Mouse (Mus musculus): ENCODE results near the gene Fignl1. TPM values are rescaled to one million over a fixed set of nuclear protein-coding genes. Genes with fewer than 3 reads are reported as not detected.
A peak's percentile ranks its signal among the peaks of the same experiment; 100 is the strongest.

Gene Fignl1
- 107 and 133 TPM in 2 replicates for polyA plus RNA-seq (2015; fragmentation: Nextera tagmentation; extraction: Ambion mirVana)

DNA sequence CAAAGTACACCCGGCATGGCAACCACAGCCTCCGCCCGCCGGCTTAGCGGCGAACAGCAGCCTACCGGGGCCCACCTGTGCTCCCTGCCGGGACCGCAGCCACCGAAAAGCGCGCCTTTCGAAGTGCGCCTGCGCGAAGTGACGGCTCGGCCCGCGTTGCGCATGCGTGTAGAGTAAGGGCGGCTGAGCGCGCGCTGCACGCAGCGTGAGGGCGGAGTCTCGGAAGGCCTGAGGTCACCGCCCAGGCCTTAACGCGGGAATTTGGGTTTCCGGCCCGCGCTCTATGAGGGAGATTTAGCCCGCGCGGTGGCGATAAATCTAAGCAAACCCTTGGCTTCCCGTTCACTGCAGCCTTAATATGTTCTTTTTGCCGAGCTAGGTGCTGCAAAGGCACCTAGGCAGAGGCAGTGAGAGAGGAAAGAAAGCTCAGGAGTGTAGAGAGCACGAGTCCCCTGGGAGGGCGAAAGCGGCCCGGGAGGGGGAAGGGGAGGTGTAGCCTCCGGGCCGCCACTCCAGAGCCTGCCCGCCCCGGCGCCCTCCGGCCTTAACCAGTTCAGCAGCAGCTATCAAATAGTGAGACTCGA, at the start of gene Fignl1:
Gene Fignl1, minus strand, starts transcription at position 143 of the 584 bp plus-strand sequence.
- DNase-seq (peak; percentile 96), ATAC-seq (ENCODE audit: low read depth) (peak; percentile 94)
- under 1% methylated on average over 53 of the region's 53 CpGs for WGBS (ENCODE audit: insufficient replicate concordance)
- peak within 1 kb of the TSS; percentile 93 for H3K9ac ChIP-seq
- H3K4me3 ChIP-seq (replicated peaks): peak within 1 kb of the TSS; percentile 85
- H3K9me3 ChIP-seq (replicated peaks): no peaks in the 10 kb centered on the region
- H3K27ac ChIP-seq: peak within 1 kb of the TSS; percentile 94
- no peaks in the 10 kb centered on the region for H3K27me3 ChIP-seq
- H3K36me3 ChIP-seq: peaks cover 26% of the 10 kb centered on the region
- peak within 1 kb of the TSS; percentile 88 for H3K4me2 ChIP-seq
- peaks cover 73% of the 10 kb centered on the region for H3K4me1 ChIP-seq (replicated peaks)

DNA sequence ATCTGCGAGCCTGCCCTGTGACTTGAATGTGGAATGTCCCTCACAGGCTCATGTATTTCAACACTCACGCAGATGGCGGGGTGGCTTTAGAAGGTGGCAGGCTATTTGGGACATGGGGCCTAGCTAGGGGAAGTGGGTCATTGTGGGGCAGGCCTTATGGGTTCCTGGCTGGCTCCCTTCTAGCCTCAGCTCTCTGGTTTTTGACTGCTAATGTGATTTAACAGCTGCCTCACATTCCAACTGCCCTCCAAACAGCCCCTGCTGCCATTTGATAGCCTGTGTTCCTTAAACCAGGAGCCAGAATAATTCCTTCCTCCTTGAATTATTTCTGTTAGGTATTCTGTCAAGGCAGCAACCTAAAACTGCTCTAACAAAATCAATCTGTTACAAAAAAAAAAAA, 48.2 kb upstream of the Fignl1 start:
- Histone ChIP-seq H3K27ac (no peak overlapping the region), H3K4me1 (replicated peaks) (no peaks in the 10 kb centered on the region), H3K9ac (no peak overlapping the region), H3K27me3 (no peaks in the 10 kb centered on the region), H3K36me3 (no peaks in the 10 kb centered on the region), H3K4me2 (no peak overlapping the region), H3K9me3 (replicated peaks) (no peaks in the 10 kb centered on the region), H3K4me3 (replicated peaks) (no peak overlapping the region)
- ATAC-seq (ENCODE audit: low read depth): no peak
- WGBS (ENCODE audit: insufficient replicate concordance): 91% methylated on average over 3 of the region's 3 CpGs
- no peak for DNase-seq

DNA sequence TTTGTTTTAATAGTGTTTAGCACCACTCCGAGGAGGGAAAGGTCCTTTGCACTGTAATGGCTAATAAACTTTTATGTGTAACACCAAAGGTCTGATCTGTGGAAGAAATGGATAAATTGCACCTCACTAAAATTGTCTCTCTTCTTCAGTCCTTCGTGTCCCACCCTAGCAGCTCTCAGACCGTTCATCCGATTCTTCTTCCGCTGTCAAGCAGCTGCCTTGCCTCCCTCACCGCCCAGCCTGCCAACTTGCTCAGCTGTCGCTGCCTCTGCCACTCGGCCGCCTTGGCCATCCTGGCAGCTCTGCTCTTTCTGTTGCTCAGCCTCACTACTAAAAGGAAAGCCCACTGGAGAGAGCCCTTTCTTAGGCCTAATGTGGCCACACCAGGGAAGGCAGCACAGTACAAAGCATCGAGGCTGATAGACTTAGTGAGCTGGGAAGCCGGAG, 46.9 kb upstream of the Fignl1 start:
- peaks cover 8% of the 10 kb centered on the region for H3K4me1 ChIP-seq (replicated peaks)
- H3K9me3 ChIP-seq (replicated peaks): no peaks in the 10 kb centered on the region
- no peak overlapping the region for H3K4me3 ChIP-seq (replicated peaks)
- WGBS (ENCODE audit: insufficient replicate concordance): 81% methylated on average over 11 of the region's 11 CpGs
- H3K27ac ChIP-seq: no peak overlapping the region
- H3K36me3 ChIP-seq: no peaks in the 10 kb centered on the region
- no peak overlapping the region for H3K4me2 ChIP-seq
- DNase-seq: no peak
- H3K9ac ChIP-seq: no peak overlapping the region
- no peak for ATAC-seq (ENCODE audit: low read depth)
- H3K27me3 ChIP-seq: no peaks in the 10 kb centered on the region

DNA sequence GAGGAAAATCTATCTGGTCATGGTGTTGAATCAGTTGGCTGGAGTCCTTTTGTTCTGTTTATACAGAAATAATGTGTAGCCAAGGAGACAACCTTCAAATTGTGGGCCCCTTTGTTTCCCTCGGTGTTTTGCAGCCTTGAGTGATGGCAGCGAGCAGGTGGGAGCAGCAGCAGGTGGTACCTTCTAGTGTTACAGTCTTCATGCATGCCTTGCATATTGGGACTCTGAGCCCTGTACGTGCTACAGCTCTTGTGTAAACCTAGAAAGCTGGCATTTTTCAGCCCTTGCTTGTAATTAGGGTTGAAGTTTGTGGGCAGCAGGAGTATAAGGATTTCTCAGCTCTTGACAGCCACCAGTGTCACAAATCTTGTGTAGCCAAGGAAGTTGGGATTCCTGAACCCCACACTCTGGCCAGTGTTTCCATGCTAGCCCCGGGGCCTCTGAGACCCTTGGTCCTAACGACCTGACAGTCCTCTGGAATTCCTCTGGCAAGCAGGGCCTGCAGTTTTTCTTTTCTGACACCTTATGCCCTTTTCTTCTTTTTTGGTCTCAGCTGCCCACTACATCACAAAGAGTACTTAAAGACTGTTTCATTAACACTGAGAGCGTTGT, 46.4 kb upstream of the Fignl1 start:
- no peaks in the 10 kb centered on the region for H3K36me3 ChIP-seq
- ATAC-seq (ENCODE audit: low read depth) (no peak), DNase-seq (no peak)
- peaks cover 13% of the 10 kb centered on the region for H3K4me1 ChIP-seq (replicated peaks)
- H3K4me3 ChIP-seq (replicated peaks): no peak overlapping the region
- no peak overlapping the region for H3K4me2 ChIP-seq
- H3K9me3 ChIP-seq (replicated peaks): no peaks in the 10 kb centered on the region
- H3K27ac ChIP-seq: no peak overlapping the region
- 73% methylated on average over 6 of the region's 6 CpGs for WGBS (ENCODE audit: insufficient replicate concordance)
- no peaks in the 10 kb centered on the region for H3K27me3 ChIP-seq
- no peak overlapping the region for H3K9ac ChIP-seq

DNA sequence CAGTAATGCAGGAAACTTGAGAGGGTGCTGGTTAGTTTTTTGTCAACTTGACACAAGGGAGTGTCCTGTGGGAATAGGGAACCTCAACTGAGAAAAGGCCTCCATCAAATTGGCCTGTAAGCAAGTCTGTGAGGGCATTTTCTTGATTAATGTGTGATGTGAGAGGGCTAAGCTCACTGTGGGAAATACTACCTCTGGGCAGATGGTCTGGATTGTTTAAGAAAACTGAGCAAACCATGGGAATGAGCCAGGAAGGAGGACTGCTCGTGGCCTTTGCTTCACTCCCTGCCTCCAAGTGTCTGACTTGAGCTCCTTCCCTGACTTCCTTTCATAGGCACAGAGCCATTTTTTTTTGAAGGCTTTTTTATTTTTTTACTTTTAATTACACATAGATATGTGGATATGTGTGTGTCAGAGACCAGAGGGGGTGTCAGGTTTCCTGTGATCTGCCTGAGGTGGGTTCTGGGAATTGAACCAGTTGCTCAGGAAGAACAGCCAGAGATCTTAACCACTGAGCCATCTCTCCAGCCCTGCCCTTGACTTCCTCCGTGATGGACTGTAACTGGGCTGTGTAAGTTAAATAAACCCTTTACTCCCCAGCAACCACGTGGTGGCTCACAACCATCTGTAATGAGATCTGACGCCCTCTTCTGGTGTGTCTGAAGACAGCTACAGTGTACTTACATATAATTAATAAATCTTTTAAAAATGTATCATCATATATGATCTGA, 45.1 kb upstream of the Fignl1 start:
- H3K27ac ChIP-seq: no peak overlapping the region
- no peaks in the 10 kb centered on the region for H3K36me3 ChIP-seq
- no peak overlapping the region for H3K4me2 ChIP-seq
- H3K4me1 ChIP-seq (replicated peaks): peaks cover 21% of the 10 kb centered on the region
- 28% methylated on average over 4 of the region's 4 CpGs for WGBS (ENCODE audit: insufficient replicate concordance)
- H3K27me3 ChIP-seq: no peaks in the 10 kb centered on the region
- ATAC-seq (ENCODE audit: low read depth): no peak
- H3K4me3 ChIP-seq (replicated peaks): no peak overlapping the region
- H3K9ac ChIP-seq: no peak overlapping the region
- no peak for DNase-seq
- no peaks in the 10 kb centered on the region for H3K9me3 ChIP-seq (replicated peaks)

DNA sequence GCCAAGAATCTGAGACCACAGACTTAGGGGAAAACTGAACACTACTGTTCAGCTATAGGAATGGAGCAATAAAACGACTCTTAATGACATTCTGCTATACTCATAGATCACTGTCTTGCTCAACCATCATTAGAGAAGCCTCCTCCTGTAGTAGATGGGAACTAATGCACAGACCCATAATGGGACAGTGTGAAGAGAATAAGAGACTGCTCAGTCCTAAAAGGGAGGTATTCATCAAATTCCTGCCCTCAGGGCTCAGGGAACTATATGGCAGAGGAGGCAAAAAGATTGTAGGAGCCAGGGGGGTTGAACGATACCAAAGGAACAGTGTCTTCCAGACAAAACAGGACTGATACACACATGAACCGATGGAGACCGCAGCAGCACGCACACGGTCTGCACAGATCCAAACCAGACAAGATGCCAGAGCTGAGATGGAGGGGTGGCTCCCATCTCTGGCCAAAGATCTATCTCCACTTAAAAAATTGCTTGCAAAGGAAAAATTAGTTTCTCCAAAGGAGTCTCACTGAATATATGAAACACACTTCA, 43.3 kb upstream of the Fignl1 start:
- H3K27ac ChIP-seq: peak overlapping the region; percentile 27; the same call in 1 of the 2 replicates
- no peaks in the 10 kb centered on the region for H3K27me3 ChIP-seq
- H3K9ac ChIP-seq: no peak overlapping the region
- no peaks in the 10 kb centered on the region for H3K9me3 ChIP-seq (replicated peaks)
- no peaks in the 10 kb centered on the region for H3K36me3 ChIP-seq
- WGBS (ENCODE audit: insufficient replicate concordance): 77% methylated on average over 6 of the region's 6 CpGs
- H3K4me2 ChIP-seq: no peak overlapping the region
- ATAC-seq (ENCODE audit: low read depth) (no peak), DNase-seq (no peak)
- H3K4me1 ChIP-seq (replicated peaks): peaks cover 24% of the 10 kb centered on the region
- H3K4me3 ChIP-seq (replicated peaks): no peak overlapping the region

DNA sequence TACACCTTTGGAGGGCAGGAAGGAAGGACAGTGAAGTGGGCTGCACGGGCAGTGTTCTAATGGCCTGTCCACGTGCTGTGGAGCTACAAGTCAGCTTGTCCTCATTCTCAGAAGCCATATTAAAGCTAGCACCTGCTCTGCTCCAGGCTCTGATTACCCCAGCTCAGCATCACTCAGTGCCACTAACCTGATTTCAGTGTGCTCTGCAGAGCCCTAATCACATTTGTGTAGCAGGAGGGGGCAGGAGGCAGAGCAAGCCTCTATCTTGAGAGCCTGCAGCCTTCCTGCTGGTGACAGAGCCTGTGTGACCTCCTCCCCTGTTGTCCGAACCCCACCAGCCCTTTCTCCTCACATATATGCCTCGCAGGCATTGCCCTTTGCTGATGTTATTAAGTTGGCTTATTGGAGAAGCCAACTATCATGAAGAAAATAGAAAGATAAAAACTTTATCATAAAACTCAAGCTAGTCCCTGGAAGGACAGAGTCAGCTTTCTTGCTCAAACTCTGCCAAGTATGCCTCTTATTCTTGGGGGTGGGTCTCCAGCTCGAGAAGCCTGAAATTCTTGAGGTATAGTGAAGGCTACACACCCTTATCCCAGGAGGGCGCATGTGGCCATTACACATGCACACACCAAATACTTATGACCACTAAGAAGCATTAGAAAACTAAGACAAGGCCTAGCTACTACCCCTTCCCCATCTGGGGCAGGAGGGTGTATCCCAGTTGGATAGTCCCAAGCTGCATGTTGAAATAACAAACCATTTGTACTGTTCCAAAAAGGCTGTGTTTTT, 41.9 kb upstream of the Fignl1 start:
- ATAC-seq (ENCODE audit: low read depth) (peak; percentile 52), DNase-seq (no peak)
- Histone ChIP-seq H3K27ac (0 out of 2 replicates have a peak overlapping the region, but pooled peaks have one; percentile 39), H3K4me2 (no peak overlapping the region), H3K9ac (no peak overlapping the region), H3K9me3 (replicated peaks) (no peaks in the 10 kb centered on the region), H3K4me3 (replicated peaks) (no peak overlapping the region), H3K36me3 (no peaks in the 10 kb centered on the region), H3K4me1 (replicated peaks) (peaks cover 24% of the 10 kb centered on the region), H3K27me3 (no peaks in the 10 kb centered on the region)
- WGBS (ENCODE audit: insufficient replicate concordance): 48% methylated on average over 6 of the region's 6 CpGs

DNA sequence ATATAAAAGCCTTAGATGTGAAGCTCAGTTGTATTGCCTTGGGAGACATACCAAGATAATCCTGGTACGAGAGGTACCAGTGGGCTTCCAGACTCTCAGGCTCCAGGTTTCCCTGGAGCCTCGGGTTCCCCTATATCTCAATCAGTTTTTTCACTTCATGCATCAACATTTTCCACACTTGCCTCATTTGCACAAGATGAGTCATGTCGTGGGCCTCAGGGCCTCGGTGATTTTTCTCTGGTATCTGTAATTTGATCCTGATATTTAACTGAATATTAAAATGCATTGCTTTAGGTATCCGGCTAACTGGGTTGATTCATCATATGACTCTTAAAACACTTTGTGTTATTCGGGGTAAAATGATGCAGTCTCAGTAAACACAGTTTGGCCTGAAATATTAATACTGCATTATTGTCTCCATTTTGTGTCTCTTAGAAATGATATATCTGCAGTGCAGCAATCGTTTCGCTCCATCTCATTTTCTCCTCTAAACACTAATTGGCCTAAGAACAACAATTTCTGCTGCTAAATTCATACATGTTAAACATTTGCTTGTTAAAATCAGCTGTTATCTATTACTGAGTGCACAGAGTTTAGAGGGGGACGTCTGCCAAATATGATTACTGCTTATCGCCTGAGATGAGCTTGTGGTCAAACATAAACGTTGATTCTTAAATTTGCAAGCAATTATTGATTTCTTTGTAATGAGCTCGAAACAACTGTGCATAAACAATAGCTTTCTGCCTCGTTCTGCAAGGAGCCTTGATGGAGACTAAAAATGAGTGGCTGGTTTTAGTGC, 41.0 kb upstream of the Fignl1 start:
- H3K27me3 ChIP-seq: peaks cover 4% of the 10 kb centered on the region; the same call in 1 of the 2 replicates
- DNase-seq: no peak
- peaks cover 25% of the 10 kb centered on the region for H3K4me1 ChIP-seq (replicated peaks)
- ATAC-seq (ENCODE audit: low read depth): no peak
- H3K36me3 ChIP-seq: no peaks in the 10 kb centered on the region
- H3K27ac ChIP-seq: no peak overlapping the region
- WGBS (ENCODE audit: insufficient replicate concordance): 49% methylated on average over 13 of the region's 13 CpGs
- no peak overlapping the region for H3K4me3 ChIP-seq (replicated peaks)
- H3K9ac ChIP-seq: no peak overlapping the region
- H3K4me2 ChIP-seq: no peak overlapping the region
- H3K9me3 ChIP-seq (replicated peaks): no peaks in the 10 kb centered on the region

DNA sequence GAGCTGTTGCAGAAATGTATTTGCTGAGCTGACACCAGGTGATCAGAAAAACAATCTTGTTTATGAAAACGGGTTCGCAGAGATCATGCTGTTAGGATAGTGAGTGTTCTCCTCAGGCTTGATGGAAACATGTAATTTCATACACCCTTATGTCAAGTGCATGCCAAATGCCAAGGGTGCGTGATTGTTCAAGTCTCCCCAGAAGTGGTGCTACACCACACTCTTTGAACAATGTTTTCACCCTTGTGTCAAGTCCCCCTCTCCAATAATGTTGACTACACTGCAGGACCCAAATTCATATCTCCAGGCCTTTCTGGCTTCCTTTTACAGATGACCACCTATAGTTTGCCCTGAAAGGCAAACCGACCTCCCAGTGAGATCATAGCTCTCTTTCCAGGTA, 39.7 kb upstream of the Fignl1 start:
- Histone ChIP-seq H3K9me3 (replicated peaks) (no peaks in the 10 kb centered on the region), H3K36me3 (no peaks in the 10 kb centered on the region), H3K4me1 (replicated peaks) (peaks cover 38% of the 10 kb centered on the region), H3K4me2 (no peak overlapping the region), H3K9ac (no peak overlapping the region), H3K27ac (no peak overlapping the region), H3K27me3 (peaks cover 10% of the 10 kb centered on the region; the same call in 1 of the 2 replicates), H3K4me3 (replicated peaks) (no peak overlapping the region)
- DNase-seq (no peak), ATAC-seq (ENCODE audit: low read depth) (no peak)
- 75% methylated on average over 4 of the region's 4 CpGs for WGBS (ENCODE audit: insufficient replicate concordance)

DNA sequence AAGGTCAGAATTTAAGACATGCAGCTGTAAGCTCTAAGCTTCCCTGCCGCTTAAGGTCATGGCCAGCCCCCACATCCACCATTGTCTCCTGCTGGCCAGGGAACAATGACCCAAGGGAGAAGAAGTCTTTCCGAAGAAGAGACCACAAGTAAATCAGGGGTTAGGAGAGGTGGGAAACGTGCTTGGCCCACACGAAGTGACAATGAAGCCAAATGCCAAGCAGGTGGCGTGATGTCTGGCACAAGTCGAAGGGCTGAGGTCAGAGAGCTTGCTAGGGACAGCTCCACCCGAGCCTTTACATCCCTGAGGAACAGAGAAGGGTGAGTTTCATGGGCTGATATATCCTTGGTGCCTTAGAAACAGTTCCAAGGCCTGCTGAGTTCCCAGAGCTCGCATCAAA, 36.3 kb upstream of the Fignl1 start:
- no peaks in the 10 kb centered on the region for H3K9me3 ChIP-seq (replicated peaks)
- 0 out of 2 replicates have a peak overlapping the region, but pooled peaks have one; percentile 5 for H3K27ac ChIP-seq
- H3K36me3 ChIP-seq: no peaks in the 10 kb centered on the region
- ATAC-seq (ENCODE audit: low read depth) (no peak), DNase-seq (no peak)
- no peak overlapping the region for H3K4me3 ChIP-seq (replicated peaks)
- H3K9ac ChIP-seq: no peak overlapping the region
- peaks cover 10% of the 10 kb centered on the region; the same call in 1 of the 2 replicates for H3K27me3 ChIP-seq
- 67% methylated on average over 8 of the region's 8 CpGs for WGBS (ENCODE audit: insufficient replicate concordance)
- H3K4me1 ChIP-seq (replicated peaks): peaks cover 57% of the 10 kb centered on the region
- no peak overlapping the region for H3K4me2 ChIP-seq
